Mouse (Mus musculus): ENCODE measurements around the gene Rasgef1b.

The Rasgef1b gene

DNA sequence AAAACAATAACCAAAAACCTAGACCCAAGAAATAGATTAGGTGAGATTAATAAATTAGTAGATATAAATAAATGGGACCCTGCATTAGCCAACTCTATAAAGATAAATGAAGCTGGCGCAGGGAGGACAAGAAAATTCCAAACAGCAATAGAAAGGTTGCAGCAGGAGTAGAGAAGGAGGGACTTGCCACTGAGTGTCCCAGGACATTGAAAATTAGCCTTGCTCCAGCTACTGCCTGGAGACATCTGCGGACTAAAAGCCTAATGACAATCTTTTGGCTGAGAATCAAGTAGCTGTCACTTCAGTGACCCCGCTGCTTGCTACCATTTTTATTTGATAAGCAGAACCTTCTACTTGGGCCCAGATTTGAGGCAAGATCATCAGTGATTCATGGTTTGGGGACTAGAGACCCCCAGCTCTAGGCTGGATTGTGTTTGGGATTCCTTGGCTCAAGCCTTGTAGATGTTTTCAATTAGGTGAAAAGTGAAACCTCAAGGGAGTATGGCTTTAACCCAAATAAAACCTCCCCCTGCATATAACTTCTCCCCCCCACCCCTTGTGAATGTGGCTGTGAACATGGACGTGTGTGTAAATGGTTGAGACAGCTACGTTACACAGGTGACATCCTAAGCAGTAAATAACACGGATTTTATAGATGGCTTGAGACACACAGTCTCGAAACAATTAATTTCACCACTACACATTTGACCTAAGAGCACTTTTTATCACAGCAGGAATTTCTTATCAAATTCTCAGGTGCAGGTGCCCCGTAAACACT lies 554.1 kb downstream of the Rasgef1b start:
- DNase-seq: no peak

DNA sequence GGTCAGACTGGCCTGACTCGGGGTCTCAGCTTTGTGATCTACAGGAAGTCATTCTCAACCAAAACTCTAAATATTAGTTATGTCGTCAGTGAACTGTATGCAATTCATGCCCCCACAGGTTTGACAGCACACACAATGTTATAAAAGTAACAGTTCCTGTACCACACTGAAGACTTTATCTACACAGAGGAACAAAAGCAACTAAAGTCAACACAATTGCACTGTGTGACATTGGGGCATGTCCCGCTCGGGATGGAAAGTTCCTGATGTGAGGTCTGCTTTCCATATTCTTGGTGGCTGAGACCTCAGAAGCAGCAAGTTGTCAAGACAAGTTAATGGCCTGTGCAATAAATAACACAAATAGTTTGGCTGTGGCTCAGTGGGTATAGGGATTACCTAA lies 559.0 kb downstream of the Rasgef1b start:
- no peak for DNase-seq

DNA sequence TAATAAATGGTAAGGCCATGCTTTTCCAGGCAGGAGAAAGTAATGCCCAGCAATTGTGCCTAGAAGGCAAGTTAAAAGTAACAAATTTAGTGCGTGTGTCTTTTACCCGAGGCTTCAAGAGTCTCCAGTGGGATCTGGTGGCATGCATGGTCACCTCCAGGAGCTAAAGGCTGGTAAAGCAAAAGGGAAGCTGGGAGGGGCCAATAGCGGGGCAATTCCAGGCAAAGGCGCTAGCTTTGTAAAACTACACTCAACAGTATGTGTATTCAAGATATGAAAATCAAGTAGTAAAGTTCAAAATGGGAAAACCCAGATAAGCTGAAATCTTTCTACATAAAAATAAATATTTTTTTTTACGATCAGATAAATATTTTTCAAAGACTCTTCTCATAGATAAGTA lies 561.1 kb downstream of the Rasgef1b start:
- no peak for DNase-seq

Measured in lung, postnatal 4 days (tissue).